Mouse (Mus musculus) c-Kit-positive CD71-positive TER-119-positive erythroid progenitor cells, embryonic 14.5 days (primary cell): ENCODE results near the gene Slc44a2.
"Not testable (repeated sequence)": the region's sequence is repeated elsewhere in the genome, so short reads cannot be mapped to it uniquely, and the experiment has no call there.

Experiments used
- DNase-seq: peaks from one replicate; pipeline ENCODE4 v3.0.0-alpha.2; 2013; ENCODE audit warnings: low spot score

Gene Slc44a2

DNA sequence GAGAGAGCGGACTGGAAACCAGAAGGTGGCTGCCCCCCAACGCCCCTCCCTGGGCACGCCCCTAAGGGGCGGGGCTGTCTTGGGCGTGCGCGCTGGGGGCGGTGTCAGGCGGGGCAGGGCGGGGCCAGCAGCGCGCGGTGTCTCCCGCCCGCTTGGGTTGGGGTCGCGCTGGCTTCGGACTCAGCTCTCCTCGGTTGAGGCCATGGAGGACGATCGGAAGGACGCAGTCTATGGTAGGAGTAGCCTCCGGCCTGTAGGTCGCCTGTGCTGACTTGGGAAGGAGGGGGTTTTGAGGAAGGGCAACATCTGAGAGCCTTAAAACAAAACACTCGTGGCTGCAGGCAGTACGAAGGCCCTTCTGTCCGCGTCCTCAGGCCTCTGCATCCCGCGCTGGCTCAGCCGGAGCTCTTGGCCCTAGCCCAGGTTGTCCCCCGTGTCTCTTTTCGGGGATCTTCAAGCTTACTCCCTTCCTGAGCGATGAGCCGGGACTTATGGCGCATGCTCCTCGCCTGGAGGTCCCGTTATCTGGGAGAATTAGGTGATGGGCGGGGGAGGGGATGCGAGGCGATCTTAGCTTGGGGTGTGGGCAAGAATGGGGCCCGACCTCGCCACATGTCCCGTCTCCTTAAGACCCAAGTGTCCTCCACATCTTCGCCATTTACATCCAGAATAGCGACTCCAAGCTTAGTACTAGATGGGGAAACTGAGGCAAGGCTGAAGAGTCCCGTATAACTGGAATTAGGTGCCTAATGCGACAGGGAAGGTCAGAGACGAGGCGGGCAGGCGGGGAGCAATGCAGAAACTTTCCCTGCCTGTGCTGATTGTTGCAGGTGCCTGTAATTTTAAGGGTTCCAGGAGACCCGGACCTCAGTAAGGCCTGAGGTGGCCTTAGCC, at the start of gene Slc44a2:
Gene Slc44a2, plus strand, starts transcription at position 80 of the 894 bp plus-strand sequence.
- DNase-seq, result peak; percentile 77

DNA sequence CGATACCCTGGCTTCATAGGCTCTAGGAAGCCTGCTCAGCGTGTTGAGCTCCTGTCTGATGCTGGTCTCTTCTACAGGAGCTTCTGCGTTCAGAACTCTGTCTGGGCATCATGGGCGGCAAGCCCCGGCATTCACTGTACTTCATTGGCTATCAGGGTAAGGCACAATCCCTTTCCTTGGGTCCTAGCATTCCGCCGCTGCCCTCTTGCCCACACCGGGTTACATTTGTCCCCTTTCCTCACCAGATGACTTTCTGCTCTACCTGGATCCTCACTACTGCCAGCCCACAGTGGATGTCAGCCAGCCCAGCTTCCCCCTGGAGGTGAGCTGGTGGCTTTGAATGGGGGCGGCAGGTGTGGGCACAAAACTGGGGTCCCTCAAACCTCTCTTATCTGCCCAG, 48.1 kb upstream of the Slc44a2 start:
- no peak for DNase-seq

DNA sequence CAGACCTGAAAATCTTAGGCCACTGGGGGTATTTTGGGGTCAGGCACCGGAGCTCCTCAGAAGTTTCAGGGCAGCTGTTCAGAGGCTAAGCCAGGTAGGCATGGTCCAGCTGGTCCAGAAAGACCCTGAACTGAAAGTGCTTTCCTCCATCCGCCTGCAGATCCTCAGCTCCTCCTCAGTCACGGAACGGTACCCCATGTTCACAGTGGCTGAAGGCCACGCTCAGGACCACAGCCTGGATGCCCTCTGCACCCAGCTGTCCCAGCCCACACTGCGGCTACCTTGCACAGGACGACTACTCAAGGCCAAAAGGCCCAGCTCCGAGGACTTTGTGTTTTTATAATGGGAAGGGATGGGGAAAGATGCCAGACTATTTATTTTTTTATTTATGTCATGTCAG, 47.4 kb upstream of the Slc44a2 start:
- no peak for DNase-seq

DNA sequence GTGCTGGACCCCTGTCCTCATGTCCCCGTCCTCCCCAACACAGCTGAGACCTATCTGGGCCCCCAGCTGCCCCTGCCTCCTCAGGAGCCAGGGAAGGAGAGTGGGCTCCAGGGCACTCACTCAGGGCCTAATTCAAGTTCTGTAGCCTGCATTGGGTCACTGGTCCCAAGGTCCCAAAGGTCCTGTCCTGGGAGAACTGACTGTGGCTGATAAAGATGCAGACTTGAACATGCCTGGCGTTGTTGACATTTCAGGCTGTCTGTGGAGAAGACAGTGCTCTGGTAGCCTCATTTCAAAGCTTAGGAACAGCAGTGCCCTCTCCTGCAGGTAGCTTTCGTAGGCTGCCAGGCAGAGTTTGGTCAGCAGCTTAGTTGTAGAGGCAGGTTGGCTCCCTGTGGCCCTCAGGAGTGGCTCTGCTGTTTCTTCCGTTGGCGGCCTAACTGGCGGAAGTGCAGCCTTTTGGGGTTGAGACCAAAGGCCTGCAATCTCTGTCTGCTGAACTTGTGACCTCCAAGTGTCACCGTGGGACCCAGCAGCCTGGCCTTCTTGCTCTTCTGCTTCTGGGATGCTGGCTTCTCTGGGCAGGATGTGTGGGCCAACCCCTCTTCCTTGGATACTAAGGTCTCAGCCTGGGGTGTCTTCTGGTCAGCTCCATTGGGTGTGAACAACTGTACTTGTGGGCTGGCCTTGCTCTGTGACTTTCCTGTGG, 46.8 kb upstream of the Slc44a2 start:
- no peak for DNase-seq

DNA sequence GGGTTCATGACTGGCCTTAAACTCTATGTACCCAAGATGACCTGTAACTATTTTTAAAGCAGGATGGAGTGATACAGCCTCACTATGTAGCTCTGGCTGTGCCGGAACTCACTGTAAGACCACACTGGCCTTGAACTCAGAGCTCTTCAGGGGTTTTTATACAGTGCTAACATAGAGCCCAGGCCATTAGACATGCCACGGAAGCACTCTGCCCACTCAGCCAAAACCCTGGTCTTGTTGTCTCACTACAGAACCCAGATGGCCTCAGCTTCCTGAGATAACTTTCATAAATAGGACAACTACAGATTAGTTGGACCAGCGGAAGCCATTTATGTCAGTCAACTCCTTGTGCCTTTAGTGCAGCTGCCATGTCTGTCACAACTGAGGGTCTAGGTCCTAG, 46.2 kb upstream of the Slc44a2 start:
- DNase-seq, result no peak

DNA sequence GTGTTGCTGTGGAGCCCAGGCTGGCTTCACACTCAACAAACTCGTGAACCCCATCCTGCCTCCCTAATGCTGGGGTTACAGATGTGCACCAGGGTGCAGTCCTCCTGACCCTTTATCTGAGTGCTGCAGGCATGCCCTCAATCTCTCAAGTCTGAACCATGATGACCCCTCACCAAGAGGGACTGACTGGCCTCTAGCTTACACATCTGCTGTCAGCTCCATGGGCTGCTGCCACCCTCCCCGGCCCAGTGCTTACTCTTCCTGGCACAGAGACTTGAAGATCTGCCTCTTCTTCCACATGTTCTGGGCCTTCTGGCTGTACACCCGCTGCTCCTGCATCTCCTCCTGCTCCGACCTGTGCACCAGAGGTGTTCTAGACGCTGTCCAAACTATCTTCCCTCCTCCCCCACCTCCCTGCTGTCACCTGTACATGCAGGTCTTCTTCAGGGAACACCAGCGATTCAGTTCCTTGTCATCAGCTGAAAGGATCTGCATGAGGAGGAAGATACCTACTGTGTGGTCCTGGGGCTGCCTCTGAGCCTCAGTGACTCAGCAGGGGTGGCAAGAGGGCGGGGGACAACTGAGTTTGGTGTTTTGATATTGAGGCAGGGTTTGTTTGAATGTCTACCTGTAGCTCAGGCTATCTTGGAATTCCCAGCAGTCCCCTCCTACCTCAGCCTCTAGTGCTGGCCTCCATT, 45.3 kb upstream of the Slc44a2 start:
- DNase-seq, result no peak

DNA sequence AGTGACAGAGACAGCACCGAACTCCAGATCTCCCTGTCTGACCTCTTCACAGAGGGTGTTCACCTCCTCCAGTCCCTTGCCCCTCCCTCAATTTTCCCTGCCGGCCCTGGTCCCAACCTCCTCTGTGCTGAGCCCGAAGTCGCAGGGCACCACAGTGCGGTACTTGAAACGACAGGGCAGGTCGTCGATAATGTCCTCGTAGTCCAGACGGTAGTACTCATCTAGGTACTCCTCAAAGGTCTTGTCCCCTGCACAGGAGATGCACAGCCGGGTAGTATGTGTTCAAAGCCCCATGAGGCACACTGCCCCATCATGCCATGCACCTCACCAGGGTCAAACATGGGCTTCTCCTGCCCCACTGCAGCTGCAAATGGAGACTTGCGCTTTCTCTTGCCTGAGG, 44.8 kb upstream of the Slc44a2 start:
- DNase-seq, result no peak

DNA sequence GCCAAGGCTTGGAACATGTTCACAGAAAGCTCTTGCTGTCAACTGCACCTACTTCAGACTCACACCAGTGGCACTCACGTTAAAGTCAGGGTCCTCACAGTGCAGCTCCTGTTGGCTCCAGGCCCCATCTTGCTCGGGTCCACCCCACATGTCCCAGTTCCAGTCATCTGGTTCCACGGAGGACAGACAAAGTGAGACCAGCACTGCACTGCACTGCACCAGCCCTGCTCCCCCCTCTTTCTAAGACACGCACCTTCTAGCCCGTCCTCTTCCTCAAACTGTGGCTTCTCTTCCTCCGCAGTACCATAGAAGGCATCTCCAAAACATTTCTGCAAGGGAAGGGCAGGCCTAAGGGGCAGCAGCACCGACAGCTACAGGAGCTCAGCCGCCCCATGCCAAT, 44.2 kb upstream of the Slc44a2 start:
- no peak for DNase-seq

DNA sequence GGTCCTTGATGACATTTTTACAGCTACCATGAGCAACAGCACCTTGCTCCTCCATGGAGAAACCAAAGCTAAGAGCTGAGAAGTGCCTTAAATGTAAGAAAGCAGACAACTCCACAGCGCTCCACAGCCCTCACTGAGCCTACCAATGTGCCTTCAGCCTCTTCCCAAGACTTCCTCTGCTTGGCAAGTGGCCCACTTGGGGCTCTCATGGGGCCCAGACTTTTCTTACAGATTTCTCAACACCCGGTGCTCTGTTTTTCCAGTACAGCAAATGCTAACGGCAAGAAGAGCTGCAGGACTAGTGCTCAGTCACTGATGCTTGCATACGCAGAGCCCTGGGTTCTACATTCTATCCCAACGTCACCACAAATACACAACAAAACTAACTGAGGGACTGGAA, 42.7 kb upstream of the Slc44a2 start:
- DNase-seq, result no peak

DNA sequence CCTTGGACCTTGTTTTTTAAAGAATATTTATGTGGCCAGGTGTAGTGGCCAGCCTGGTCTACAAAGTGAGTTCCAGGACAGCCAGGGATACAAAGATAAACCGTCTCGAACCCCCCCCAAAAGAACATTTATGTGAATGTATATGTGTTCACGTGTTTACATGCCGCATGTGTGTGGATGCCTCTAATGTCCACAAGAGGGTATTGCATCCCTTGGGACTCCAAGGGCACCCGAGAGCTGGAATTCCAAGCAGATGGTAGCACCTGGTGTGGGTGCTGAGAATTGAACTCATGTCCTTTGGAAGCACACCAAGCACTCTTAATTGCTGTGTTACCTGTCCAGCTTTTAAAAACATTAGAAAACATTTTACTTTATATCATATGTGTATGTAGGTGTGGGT, 36.9 kb upstream of the Slc44a2 start:
- no peak for DNase-seq

DNA sequence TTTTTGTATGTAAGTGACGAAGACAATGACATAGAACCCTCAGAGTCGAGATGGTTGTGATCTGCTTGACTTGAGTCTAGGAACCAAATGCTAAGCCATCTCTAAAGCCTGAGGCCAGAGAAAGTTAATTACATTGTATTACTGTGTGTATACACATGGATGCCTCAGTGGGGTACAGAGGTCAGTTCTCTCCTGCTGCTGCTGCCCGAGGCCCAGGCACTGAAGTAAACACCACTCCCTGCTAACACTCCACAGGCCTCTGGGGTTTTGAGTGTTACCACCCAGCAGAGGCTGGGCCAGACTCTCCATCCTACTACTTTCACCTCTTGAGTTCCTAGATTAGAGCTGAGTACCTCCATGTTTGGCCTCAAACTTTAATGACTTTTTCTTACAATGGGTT, 36.5 kb upstream of the Slc44a2 start:
- no peak for DNase-seq

DNA sequence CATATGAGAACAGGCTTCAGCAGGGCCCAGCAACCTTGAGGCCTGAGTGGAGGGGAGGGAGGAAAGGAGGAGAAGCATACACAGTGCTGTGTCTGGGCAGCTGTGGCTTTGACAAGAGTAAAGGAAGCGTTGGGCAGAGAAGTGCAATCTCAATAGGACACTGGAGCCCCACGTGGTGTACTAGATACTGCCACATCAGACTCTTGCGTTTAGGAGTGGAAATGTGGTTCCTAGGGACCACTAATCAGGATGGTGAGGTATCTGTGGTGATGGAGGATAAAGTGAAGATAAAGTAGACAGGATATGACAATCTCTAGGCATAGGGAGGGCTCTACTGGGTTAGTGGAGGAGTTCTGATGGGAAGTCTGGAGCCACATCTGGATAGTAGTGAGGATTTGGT, 33.7 kb upstream of the Slc44a2 start:
- DNase-seq, result no peak

DNA sequence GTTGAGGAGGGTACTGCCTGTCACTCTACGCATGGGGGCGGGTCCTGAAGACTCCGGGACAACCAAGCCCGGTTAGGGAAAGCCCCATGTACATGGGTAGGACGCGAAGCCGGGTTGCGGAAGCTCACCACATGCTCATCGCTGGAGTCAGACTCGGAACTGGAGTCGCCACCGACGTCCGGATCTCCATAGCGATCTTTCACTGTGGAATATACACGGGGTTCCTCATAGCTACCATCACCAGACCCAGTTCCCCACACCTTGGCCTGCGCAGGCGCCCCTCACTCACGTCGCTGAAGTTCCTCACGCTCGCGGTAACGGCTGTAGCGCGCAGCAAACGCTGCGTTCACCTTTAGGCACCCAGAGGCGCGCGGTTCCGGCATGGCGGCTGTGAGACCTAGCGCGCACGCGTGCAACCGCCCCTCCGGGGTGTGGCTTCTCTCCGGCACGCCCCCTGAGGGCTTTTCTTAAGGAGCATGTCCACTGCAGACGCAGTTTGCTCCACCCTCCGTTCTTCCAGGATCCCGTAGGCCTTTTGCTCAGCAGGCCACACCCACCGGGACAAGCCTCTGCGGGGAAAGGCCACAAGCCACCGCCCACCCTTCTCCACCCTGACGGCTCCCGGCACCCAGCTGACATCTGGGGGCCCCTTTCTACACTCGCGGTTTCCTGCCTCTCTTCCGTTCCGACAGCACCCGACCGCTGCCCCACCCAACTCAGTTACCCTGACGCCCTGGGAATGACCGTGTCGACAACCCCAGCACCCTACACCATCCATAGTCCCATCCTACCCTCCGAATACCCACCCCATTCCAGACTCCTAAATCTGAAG, 32.7 kb upstream of the Slc44a2 start, which contains the start of gene Kri1:
Gene Kri1, minus strand, starts transcription at position 399 of the 832 bp plus-strand sequence.
- DNase-seq, result peak; percentile 99

DNA sequence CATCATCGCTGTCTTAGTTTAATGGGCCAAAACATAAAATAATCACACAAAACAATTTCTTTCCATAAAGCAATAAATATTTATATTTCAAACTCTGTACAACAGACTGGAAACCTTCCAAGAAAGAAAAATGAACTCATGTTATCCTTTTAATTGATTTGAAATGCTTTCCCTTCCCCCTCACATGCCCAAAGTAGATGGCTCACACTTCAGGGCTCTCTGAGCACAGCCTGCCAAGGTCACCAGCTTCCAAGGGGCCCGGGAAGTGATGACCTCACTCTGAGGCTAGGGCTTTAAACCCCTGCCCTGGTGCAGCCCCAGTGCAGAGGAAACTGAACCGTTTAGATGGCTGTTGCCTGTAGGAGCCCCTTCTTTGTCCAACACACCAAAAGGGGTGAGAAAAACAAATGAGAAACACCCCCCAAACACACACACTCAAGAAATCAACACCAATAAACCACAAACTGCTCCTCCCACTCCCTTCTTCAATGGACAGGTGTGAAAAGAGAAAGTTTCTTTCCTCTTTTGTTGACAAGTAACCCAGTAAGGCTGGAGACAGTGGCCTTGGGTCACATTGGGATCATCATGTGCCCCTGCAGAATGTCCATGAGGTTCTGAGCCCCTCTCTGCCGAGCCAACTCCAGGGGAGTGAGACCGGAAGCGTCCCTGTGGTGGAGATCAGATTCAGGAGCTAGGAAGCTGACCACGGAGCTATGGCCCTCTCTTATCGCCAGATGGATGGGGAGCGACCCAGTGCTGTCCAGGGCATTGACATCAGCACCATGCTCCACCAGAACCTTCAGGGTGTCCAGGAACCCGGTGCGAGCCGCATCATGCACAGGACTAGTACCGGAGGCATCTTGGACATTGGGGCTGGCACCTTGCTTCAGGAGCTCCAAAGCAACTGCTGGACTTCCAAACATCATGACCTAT, 31.8 kb upstream of the Slc44a2 start:
- DNase-seq, result no peak

DNA sequence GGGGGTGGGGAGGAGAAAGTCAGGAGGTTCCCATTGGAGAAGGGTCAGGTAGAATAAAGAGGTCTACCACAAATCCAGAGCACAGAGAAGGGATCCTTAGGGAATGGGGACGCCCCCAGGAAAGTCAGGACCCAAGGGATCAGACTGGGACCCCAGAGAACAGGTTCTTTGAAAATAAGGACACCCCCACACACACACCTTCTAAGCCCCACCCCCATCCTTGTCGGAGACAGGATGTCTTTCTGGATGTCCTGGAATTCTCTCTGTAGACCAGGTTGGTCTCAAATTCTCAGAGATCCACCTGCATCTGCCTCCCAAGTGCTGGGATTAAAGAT, 31.2 kb upstream of the Slc44a2 start:
- no peak for DNase-seq

DNA sequence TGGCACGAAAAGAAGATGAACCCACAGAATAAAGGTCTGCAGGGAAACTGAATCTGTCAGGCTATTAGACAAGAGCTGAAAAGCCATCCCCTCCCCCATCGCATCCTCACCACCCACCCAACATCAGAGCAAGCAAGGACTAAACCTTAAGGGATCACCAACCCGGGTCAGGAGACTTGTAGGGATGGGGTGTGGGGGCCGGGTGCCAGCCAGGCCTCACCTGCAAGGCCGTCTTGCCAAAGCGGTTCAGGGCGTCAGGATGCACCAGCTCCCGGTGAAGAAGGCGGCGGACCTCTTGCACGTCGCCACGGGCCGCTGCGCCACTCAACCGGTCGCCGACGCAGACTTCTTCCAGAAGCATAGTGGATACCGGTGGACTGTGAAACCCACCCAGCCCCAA, 29.9 kb upstream of the Slc44a2 start:
- no peak for DNase-seq

DNA sequence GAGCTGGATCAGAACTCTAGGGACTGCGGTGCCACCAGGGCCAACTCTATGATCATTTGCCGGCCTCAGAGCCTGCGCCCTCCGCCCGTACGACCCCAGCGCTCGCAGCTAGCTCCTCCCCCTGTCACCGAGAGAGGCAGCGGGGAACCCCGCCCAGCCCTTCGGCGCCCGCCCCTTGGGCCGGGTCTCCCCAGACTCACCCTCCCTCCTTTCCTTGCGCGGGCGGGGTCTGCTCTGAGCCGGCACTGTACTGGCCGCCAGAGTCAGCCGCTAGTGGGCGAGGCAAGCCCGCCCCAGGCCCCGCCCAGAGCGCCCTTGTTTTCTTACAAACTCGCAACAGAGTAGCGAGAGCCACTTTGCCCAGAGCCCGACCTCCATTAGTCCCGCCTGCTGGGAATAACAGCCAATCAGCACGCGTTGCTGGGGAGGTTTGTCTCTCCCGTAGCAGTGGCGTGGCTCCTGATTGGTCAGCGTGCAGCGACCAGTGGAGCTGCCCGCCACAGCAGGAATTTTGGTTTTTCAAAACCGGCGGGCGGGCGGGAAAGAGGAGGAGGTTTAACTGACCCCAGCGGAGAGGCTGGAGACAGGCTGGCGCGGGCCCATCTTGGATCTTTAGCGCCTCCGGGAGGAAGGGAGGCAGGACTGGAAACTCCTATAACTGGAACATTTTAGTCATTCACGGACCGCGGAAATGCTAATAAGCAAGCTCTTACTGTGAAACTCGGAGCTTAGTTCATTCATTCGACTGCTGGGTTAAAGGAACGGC, 29.3 kb upstream of the Slc44a2 start, which contains the start of gene Cdkn2d:
Gene Cdkn2d, minus strand, starts transcription at position 386 of the 766 bp plus-strand sequence.
- DNase-seq, result peak; percentile 100

DNA sequence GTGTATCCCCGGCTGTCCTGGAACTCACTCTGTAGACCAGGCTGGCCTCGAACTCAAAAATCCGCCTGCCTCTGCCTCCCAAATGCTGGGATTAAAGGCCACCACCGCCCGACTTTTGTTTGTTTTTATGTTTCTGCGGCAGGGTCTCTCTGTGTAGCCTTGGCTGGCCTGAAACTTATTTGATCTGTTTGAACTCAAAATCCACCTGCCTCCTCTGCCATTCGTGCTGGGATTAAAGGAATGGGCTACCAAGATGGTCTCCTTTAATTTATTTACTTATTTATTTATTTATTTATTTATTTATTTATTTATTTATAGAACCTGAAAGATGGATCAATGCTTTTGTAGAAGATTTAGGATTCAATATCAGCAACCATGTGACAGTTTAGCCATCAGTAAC, 28.6 kb upstream of the Slc44a2 start:
- DNase-seq, result not testable (repeated sequence)

DNA sequence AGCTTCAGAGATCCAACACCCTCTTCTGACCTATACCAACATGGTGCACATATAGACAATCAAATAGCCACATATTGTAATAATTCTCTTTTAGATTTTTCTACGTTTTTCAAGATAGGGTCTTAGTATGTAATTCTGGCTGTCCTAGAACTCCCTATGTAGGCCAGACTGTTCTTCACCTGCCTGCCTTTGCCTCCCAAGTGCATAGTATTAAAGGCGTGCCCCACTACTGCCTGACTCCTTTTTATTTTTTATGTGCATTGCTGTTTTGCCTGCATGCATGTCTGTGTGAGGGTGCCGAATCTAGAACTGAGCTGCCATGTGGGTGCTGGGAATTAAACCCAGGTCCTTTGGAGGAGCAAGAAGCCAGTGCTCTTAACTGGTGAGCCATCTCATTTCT, 28.2 kb upstream of the Slc44a2 start:
- DNase-seq, result no peak

DNA sequence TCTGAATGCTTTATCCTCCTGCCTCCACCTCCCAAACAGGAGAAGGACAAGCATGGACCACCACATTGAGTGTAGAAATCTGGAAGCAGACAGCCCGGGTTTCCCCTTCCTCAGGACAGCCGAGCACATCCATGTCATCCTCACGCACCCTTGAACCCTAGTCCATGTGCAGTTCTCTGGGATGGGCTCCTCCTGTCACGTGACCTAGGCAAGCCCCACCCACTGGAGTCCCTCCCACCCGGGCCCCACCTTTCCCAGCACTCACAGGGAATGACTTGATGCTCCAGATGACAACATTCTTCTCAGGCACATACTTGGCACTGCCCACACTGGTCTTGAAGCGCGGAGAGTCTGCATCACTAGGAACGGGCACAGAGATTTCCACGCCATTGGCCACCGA, 21.5 kb upstream of the Slc44a2 start:
- DNase-seq, result no peak
